Mouse (Mus musculus) layer of hippocampus, adult 6 months (tissue): ENCODE measurements around the gene Mcu. TPM values are rescaled to one million over a fixed set of nuclear protein-coding genes. Genes with fewer than 3 reads are reported as not detected.

Experiments
- long read RNA-seq, 2 experiments: library from polyadenylated mRNA; unstranded; transcript quantifications; one replicate each; pipeline ENCODE4 v2.0.0; 2019 to 2020
- polyA plus RNA-seq: library from polyadenylated mRNA; unstranded; fragments of <200 nt; fragmentation: Nextera tagmentation; gene quantifications from 2 replicates; pipeline ENCODE4 v1.2.3, GENCODE M21; 2021

Gene Mcu
- polyA plus RNA-seq: 23.5 and 27.0 TPM in 2 replicates
- long read RNA-seq, experiment 1, transcript Mcu-202 (8 exons, 2,872 nt): major isoform, 5 of 26 reads
- long read RNA-seq, experiment 1, partial matches to known transcripts: 2 of 26 reads
- long read RNA-seq, experiment 1, other reads (novel, unspliced or antisense): 19 of 26 reads
- long read RNA-seq, experiment 2, transcript Mcu-202 (8 exons, 2,872 nt): major isoform, 24 of 46 reads
- long read RNA-seq, experiment 2, partial matches to known transcripts: 11 of 46 reads
- long read RNA-seq, experiment 2, other reads (novel, unspliced or antisense): 11 of 46 reads

DNA sequence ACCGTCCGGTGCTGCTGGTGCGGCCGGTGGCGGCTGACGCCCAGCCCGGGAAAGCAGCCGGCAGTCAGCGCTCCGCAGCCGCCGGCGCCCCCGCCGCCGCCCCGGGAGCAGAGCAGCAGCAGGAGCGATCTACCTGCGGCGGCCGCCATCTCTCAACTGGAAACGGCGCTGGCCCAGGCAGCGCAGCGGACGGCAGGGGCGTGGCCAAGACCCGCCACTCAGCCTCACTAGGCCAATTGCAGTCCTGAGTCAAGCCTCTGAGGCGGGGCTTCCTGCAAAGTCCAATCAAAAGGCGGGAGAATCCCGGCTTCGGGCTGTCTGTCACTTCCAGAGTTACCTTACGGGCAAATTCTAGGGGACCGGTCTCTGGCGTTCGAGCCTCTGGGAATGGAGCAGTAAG, at the start of gene Mcu:
TSS of gene Mcu (minus strand) at position 171 of the 400 bp plus-strand sequence.

DNA sequence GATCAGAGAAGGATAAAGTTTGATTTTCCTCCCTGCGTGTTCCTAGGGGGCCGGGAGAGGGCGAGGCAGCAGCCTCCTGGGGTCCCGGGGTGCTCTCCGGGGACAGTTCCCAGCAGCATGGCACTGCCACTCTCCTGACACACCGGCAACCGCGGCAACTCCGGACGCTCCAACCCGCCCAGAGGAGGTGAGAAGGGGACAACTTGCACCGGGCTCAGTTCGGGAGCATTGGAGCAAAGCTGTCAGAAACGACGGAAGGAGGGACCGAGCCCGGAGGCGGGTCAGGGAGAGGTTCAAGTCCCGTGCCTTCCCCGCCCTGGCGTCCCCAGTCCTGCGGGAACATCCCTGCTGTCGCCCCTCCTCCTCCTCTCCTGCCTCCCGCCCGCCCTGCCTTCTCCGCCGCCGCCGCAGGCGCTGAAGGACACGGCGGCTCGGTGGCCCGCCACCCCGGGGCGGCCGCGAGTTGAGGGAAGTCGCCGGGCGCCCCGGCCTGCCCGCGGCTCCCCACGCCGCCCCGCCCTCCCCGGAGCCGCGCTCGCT, 441 bp downstream of the Mcu start, which contains the start of gene Gm10322:
TSS of gene Gm10322 (plus strand) at position 83 of the 540 bp plus-strand sequence.

DNA sequence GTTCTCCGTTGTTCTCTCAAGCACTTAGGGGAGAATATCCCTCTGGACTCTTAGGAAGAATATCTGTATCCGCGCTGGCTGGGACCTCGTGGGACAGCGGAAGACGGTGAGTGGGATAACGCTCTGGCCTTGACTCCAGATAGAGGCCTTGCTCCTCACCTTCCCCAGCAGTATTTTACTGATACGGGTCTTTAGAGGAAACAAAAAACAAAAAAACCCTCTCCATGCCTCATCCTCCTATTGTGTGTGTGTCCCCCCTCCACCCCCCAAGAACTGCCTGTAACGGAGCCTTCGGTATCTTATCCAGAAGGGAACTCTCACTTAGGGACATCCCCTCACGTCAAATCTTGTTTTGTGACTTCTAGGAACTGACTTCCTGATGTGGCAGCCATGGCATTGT, 174.8 kb downstream of the Mcu start, which contains the start of gene Oit3:
TSS of gene Oit3 (minus strand) at position 44 of the 400 bp plus-strand sequence.

DNA sequence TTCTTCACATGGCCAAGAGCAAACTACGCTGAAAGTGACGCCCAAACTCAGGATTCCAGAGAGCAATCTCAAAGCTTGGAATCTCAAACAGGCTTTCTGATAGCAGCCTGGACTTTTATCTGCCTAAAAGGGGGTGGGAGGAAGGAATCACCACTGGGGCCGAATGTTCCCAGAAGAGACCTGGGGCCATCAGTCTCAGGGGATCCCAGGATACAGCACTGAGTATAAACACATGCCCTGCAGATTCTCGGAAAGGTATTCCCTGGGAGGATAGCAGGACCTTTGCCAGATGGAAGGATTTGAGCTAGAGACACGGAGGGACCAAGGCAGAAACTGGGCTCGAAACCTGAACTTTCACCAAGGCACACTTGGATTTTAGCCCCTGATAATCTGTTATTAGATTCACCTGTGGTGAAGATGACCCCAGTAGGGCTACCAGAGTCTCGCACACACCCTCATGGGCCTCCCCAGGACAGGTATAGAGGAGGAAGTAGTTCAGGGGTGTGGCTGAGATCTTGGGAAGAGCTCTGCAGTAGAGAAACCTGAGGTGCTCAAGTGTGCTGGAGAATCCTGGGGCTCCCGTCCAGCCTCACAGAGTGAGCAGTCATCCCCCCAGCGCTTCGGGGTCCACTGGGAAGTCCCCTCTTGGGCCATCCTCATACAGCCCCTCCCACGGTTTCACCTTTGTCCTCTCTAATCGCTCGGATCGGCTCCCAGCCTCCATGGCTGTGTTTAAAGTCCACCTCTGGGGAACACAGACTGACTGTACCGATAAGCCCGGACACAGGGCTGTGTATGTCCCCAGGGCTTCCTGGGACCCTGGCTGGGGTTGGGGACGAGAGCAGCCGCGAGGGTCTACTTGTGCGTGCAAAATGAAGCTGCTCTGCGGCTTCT, 213.3 kb downstream of the Mcu start, which contains the start of gene Pla2g12b:
TSS of gene Pla2g12b (plus strand) at position 762 of the 894 bp plus-strand sequence.

Other genes starting within 250 kb of the Mcu start
- 3.8 and 8.6 TPM in 2 replicates for gene Gm10273, start 221.1 kb downstream of the Mcu start, polyA plus RNA-seq
- gene Pla2g12b, start 213.0 kb downstream of the Mcu start, polyA plus RNA-seq: not detected in 2 replicates
- gene Oit3, start 174.9 kb downstream of the Mcu start, polyA plus RNA-seq: 0.05 and 0.06 TPM in 2 replicates
- gene Gm10322, start 629 bp downstream of the Mcu start, polyA plus RNA-seq: not detected in 2 replicates
- 43.0 and 54.3 TPM in 2 replicates for gene Micu1, start 85.8 kb upstream of the Mcu start, polyA plus RNA-seq